Mouse (Mus musculus): Measurements from ENCODE around the gene Fhad1.
"Not testable (repeated sequence)": the region's sequence is repeated elsewhere in the genome, so short reads cannot be mapped to it uniquely, and the experiment has no call there.

DNA sequence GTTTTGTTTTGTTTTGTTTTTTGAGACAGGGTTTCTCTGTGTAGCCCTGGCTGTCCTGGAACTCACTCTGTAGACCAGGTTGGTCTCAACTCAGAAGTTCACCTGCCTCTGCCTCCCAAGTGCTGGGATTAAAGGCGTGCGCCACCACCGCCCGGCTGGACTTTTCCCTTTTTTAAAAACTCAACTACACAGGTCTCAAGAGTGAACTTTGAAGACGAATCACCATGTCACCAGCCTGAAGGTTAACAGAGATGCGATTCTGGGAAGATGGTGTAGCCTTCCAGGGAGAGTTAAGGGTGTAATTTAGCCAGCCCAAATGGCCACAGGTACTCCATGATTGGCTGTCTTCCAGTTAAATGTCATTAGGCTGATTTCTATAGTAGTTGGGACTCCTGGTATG lies 37.0 kb upstream of the Fhad1 start:
- TF ChIP-seq CTCF (conservative IDR thresholded peaks at IDR 0.05; ENCODE audit: insufficient read depth, insufficient read length, low read depth, low read length); POLR2A (IDR thresholded peaks at IDR 0.05; ENCODE audit: low read depth, low read length): not testable (repeated sequence)

All from kidney, adult 2 months (tissue).